Mouse (Mus musculus): Measurements from ENCODE around the gene Lrrc20. TPM values are rescaled to one million over a fixed set of nuclear protein-coding genes. Genes with fewer than 3 reads are reported as not detected.
A peak's percentile ranks its signal among the peaks of the same experiment; 100 is the strongest.

Gene Lrrc20
- polyA plus RNA-seq, 1 experiment from 2014 or later = 5.1 TPM

- 68% methylated on average over 9 of the region's 9 CpGs for WGBS (ENCODE audit: insufficient replicate concordance)
- Histone ChIP-seq H3K4me2 (ENCODE audit: low read depth, low read length) (no peak overlapping the region), H3K9ac (ENCODE audit: low read depth, low read length) (no peak overlapping the region), H3K4me3 (ENCODE audit: low read depth, low read length) (no peak overlapping the region), H3K36me3 (ENCODE audit: control insufficient read depth, insufficient read depth) (no peaks in the 10 kb centered on the region), H3K9me3 (replicated peaks; ENCODE audit: control insufficient read depth, low read length) (no peaks in the 10 kb centered on the region), H3K27me3 (ENCODE audit: control insufficient read depth, insufficient read depth, low read depth, low read length) (no peaks in the 10 kb centered on the region), H3K27ac (ENCODE audit: low read length) (no peak overlapping the region), H3K4me1 (ENCODE audit: control insufficient read depth, low read depth, low read length) (no peaks in the 10 kb centered on the region)
- ATAC-seq (ENCODE audit: low read depth) = no peak
These were observed 87.9 kb downstream of the Lrrc20 start for GRCm38 (mm10) chr10:61563550-61563949.

DNA sequence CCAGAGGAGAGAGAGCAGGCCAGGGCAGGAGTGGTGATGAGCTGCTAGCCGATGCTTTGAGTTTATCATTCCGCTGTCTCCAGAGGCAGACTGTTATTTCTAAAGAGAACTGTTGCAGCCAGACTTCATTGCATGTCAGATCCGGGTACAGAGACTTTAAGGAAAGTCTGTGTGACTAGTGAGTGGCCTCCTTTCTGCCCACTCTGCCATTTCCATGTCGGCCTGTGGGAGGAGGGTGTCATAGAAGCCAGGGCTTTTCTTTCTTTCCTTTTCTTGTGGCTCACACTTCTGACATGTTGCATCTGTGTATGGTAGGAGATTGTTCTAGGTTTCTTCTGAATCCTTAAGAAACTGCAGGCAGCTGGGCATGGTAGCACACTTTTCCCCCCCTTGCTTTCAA, 88.8 kb downstream of the Lrrc20 start:
- H3K9ac ChIP-seq (ENCODE audit: low read depth, low read length) = no peak overlapping the region
- no peaks in the 10 kb centered on the region for H3K4me1 ChIP-seq (ENCODE audit: control insufficient read depth, low read depth, low read length)
- H3K4me3 ChIP-seq (ENCODE audit: low read depth, low read length) = no peak overlapping the region
- H3K4me2 ChIP-seq (ENCODE audit: low read depth, low read length) = no peak overlapping the region
- H3K27me3 ChIP-seq (ENCODE audit: control insufficient read depth, insufficient read depth, low read depth, low read length) = no peaks in the 10 kb centered on the region
- no peak for ATAC-seq (ENCODE audit: low read depth)
- 80% methylated on average over 4 of the region's 4 CpGs for WGBS (ENCODE audit: insufficient replicate concordance)
- no peaks in the 10 kb centered on the region for H3K36me3 ChIP-seq (ENCODE audit: control insufficient read depth, insufficient read depth)
- no peaks in the 10 kb centered on the region for H3K9me3 ChIP-seq (replicated peaks; ENCODE audit: control insufficient read depth, low read length)
- H3K27ac ChIP-seq (ENCODE audit: low read length) = no peak overlapping the region

DNA sequence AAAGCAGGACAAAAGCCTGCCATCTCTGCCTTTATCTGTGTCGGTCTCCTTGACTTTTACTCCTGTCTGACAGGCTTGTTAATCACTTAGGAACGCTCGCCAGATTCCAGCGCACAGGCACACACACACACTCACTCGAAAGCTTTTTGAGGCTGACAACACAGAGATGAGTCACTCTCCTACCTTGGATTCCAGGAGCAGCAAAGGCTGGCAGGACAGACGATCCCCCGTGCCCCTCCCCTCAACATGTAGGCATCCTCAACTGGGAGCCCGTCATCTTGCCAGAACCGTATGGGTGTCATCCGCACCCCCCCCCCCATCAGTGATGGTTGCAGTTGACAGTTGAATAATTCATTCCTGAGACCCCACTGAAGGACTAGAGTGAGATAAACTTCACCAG, 94.6 kb downstream of the Lrrc20 start:
- no peak overlapping the region for H3K9ac ChIP-seq (ENCODE audit: low read depth, low read length)
- H3K27ac ChIP-seq (ENCODE audit: low read length) = no peak overlapping the region
- no peaks in the 10 kb centered on the region for H3K27me3 ChIP-seq (ENCODE audit: control insufficient read depth, insufficient read depth, low read depth, low read length)
- no peaks in the 10 kb centered on the region for H3K9me3 ChIP-seq (replicated peaks; ENCODE audit: control insufficient read depth, low read length)
- no peak for ATAC-seq (ENCODE audit: low read depth)
- no peak overlapping the region for H3K4me2 ChIP-seq (ENCODE audit: low read depth, low read length)
- no peak overlapping the region for H3K4me3 ChIP-seq (ENCODE audit: low read depth, low read length)
- WGBS (ENCODE audit: insufficient replicate concordance) = 70% methylated on average over 10 of the region's 10 CpGs
- H3K36me3 ChIP-seq (ENCODE audit: control insufficient read depth, insufficient read depth) = no peaks in the 10 kb centered on the region
- no peaks in the 10 kb centered on the region for H3K4me1 ChIP-seq (ENCODE audit: control insufficient read depth, low read depth, low read length)

DNA sequence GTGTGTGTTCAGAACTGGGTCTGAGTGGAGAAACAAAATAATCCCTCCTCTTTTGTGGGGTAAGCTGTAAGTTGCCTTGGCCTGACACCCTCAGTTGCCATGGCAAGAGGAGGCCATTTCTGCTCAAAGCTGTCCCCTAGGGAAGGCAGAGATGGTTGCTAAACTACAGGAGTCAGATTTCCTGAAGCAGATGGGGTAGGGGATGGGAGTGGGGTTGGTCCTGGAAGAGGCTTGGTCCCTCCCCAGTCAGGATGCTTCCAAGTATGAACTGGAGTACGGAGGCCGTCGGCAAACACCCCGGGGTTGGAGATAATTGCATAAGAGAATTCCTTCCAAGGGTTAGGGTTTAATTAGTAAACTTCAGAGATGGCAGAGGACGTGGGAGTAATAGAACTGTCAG, 96.5 kb downstream of the Lrrc20 start:
- whole genome bisulfite sequencing (ENCODE audit: insufficient replicate concordance) = 68% methylated on average over 5 of the region's 5 CpGs
- no peaks in the 10 kb centered on the region for H3K9me3 ChIP-seq (replicated peaks; ENCODE audit: control insufficient read depth, low read length)
- H3K27ac ChIP-seq (ENCODE audit: low read length) = no peak overlapping the region
- H3K4me3 ChIP-seq (ENCODE audit: low read depth, low read length) = no peak overlapping the region
- no peak overlapping the region for H3K4me2 ChIP-seq (ENCODE audit: low read depth, low read length)
- no peak for ATAC-seq (ENCODE audit: low read depth)
- no peaks in the 10 kb centered on the region for H3K4me1 ChIP-seq (ENCODE audit: control insufficient read depth, low read depth, low read length)
- H3K36me3 ChIP-seq (ENCODE audit: control insufficient read depth, insufficient read depth) = no peaks in the 10 kb centered on the region
- H3K27me3 ChIP-seq (ENCODE audit: control insufficient read depth, insufficient read depth, low read depth, low read length) = no peaks in the 10 kb centered on the region
- H3K9ac ChIP-seq (ENCODE audit: low read depth, low read length) = no peak overlapping the region

DNA sequence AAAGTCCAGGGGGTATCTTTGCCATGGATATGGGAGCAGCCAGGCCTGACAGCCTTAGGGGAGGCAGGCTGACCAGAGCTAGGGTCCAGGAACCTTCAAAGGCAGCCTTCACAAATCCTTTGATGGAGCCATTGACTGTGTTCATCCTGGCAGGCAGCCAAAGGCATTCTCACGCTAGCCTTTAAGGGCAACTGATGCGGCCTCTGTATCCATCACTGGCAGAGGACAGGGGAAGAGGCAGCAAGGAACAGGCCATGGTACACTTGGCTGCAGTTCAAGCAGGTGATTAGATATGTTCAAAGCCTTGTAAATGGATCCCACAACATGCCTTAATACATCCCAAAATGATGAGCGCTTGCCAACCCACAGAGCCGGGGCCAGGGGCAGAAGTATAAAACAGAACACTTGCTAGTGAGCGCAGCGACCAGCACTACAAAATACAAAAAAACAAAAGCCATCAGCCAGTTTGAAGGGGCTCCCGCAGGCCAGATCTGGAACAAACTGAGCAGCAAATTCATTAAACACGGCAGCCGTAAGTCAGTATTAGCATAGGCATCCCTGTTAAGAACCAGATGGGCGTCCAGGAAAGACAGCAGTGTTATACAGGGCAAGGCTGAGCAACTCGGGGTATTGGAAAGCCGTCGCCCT, 100.6 kb downstream of the Lrrc20 start:
- WGBS (ENCODE audit: insufficient replicate concordance) = 74% methylated on average over 13 of the region's 13 CpGs
- no peak for ATAC-seq (ENCODE audit: low read depth)
- Histone ChIP-seq H3K36me3 (ENCODE audit: control insufficient read depth, insufficient read depth) (no peaks in the 10 kb centered on the region), H3K27ac (ENCODE audit: low read length) (no peak overlapping the region), H3K4me1 (ENCODE audit: control insufficient read depth, low read depth, low read length) (no peaks in the 10 kb centered on the region), H3K4me2 (ENCODE audit: low read depth, low read length) (no peak overlapping the region), H3K9me3 (replicated peaks; ENCODE audit: control insufficient read depth, low read length) (no peaks in the 10 kb centered on the region), H3K4me3 (ENCODE audit: low read depth, low read length) (no peak overlapping the region), H3K27me3 (ENCODE audit: control insufficient read depth, insufficient read depth, low read depth, low read length) (no peaks in the 10 kb centered on the region), H3K9ac (ENCODE audit: low read depth, low read length) (no peak overlapping the region)

DNA sequence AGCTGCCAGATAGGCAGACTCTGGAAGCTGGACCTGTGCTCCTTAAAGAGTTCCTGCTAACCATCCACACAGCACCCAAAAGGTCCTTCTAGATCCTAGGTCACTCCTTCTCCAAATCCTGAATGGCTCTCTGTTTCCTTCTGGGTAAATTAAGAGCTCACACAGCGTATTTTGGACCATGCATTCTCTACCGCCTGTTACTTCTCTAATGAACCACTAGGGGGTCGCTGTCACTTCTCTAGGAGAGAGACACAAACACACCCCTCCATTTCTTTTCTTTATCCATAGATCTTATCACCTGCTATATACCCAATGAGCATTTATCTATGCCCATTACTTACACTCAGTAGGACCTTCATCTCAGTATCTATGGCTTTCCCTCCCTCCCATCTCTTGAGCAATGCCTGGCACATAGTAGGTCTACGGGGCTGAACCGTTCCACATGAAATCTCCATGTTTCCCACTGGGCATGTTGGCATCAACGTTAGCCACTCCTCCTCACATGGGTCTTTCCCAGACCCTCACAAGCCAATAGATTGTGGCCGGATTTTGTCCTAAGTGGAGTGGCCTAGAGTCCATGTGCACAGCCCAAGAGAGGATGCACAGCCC, 111.7 kb downstream of the Lrrc20 start:
- Histone ChIP-seq H3K4me2 (ENCODE audit: low read depth, low read length) (no peak overlapping the region), H3K27ac (ENCODE audit: low read length) (no peak overlapping the region), H3K36me3 (ENCODE audit: control insufficient read depth, insufficient read depth) (no peaks in the 10 kb centered on the region), H3K9ac (ENCODE audit: low read depth, low read length) (no peak overlapping the region), H3K4me3 (ENCODE audit: low read depth, low read length) (no peak overlapping the region), H3K9me3 (replicated peaks; ENCODE audit: control insufficient read depth, low read length) (no peaks in the 10 kb centered on the region), H3K27me3 (ENCODE audit: control insufficient read depth, insufficient read depth, low read depth, low read length) (no peaks in the 10 kb centered on the region), H3K4me1 (ENCODE audit: control insufficient read depth, low read depth, low read length) (no peaks in the 10 kb centered on the region)
- no peak for ATAC-seq (ENCODE audit: low read depth)
- WGBS (ENCODE audit: insufficient replicate concordance) = 63% methylated on average over 7 of the region's 7 CpGs

GRCm38 (mm10) chr10:61597991-61598390, 122.4 kb downstream of the Lrrc20 start:
- peaks cover 44% of the 10 kb centered on the region for H3K27me3 ChIP-seq (ENCODE audit: control insufficient read depth, insufficient read depth, low read depth, low read length)
- H3K4me3 ChIP-seq (ENCODE audit: low read depth, low read length) = no peak overlapping the region
- no peaks in the 10 kb centered on the region for H3K36me3 ChIP-seq (ENCODE audit: control insufficient read depth, insufficient read depth)
- peaks cover 3% of the 10 kb centered on the region; the same call in 1 of the 2 replicates for H3K4me1 ChIP-seq (ENCODE audit: control insufficient read depth, low read depth, low read length)
- no peak for ATAC-seq (ENCODE audit: low read depth)
- H3K9me3 ChIP-seq (replicated peaks; ENCODE audit: control insufficient read depth, low read length) = no peaks in the 10 kb centered on the region
- H3K27ac ChIP-seq (ENCODE audit: low read length) = no peak overlapping the region
- no peak overlapping the region for H3K9ac ChIP-seq (ENCODE audit: low read depth, low read length)
- WGBS (ENCODE audit: insufficient replicate concordance) = 59% methylated on average over 7 of the region's 7 CpGs
- H3K4me2 ChIP-seq (ENCODE audit: low read depth, low read length) = no peak overlapping the region

- Histone ChIP-seq H3K4me3 (ENCODE audit: low read depth, low read length) (no peak overlapping the region), H3K9ac (ENCODE audit: low read depth, low read length) (no peak overlapping the region), H3K4me2 (ENCODE audit: low read depth, low read length) (no peak overlapping the region), H3K9me3 (replicated peaks; ENCODE audit: control insufficient read depth, low read length) (no peaks in the 10 kb centered on the region), H3K27me3 (ENCODE audit: control insufficient read depth, insufficient read depth, low read depth, low read length) (peaks cover 37% of the 10 kb centered on the region), H3K4me1 (ENCODE audit: control insufficient read depth, low read depth, low read length) (peaks cover 3% of the 10 kb centered on the region; the same call in 1 of the 2 replicates), H3K27ac (ENCODE audit: low read length) (no peak overlapping the region), H3K36me3 (ENCODE audit: control insufficient read depth, insufficient read depth) (no peaks in the 10 kb centered on the region)
- 60% methylated on average over 9 of the region's 9 CpGs for WGBS (ENCODE audit: insufficient replicate concordance)
- no peak for ATAC-seq (ENCODE audit: low read depth)
These were observed 124.0 kb downstream of the Lrrc20 start for GRCm38 (mm10) chr10:61599556-61600114.

- H3K4me3 ChIP-seq (ENCODE audit: low read depth, low read length) = no peak overlapping the region
- peaks cover 3% of the 10 kb centered on the region; the same call in 1 of the 2 replicates for H3K4me1 ChIP-seq (ENCODE audit: control insufficient read depth, low read depth, low read length)
- H3K27me3 ChIP-seq (ENCODE audit: control insufficient read depth, insufficient read depth, low read depth, low read length) = peaks cover 14% of the 10 kb centered on the region
- H3K9ac ChIP-seq (ENCODE audit: low read depth, low read length) = no peak overlapping the region
- 9% methylated on average over 14 of the region's 14 CpGs for WGBS (ENCODE audit: insufficient replicate concordance)
- no peaks in the 10 kb centered on the region for H3K36me3 ChIP-seq (ENCODE audit: control insufficient read depth, insufficient read depth)
- H3K4me2 ChIP-seq (ENCODE audit: low read depth, low read length) = peak overlapping the region; percentile 46
- H3K27ac ChIP-seq (ENCODE audit: low read length) = no peak overlapping the region
- peak; percentile 60; the same call in 1 of the 2 replicates for ATAC-seq (ENCODE audit: low read depth)
- no peaks in the 10 kb centered on the region for H3K9me3 ChIP-seq (replicated peaks; ENCODE audit: control insufficient read depth, low read length)
These were observed 126.9 kb downstream of the Lrrc20 start for GRCm38 (mm10) chr10:61602283-61603033.
